Mouse (Mus musculus) stomach, embryonic 15.5 days (tissue): ENCODE measurements around the gene P2rx7. TPM values are rescaled to one million over a fixed set of nuclear protein-coding genes. Genes with fewer than 3 reads are reported as not detected.

Experiments used
- ATAC-seq: fragments of 200-750 bp; cut with Nextera tagmentation; 2 replicates; pipeline ENCODE4 v1.8.0; 2017; ENCODE audit warnings: low read depth, moderate number of reproducible peaks, moderate TSS enrichment; ENCODE audit not compliant: insufficient read depth, low FRiP score
- H3K27ac ChIP-seq: fragments of 300-500 bp; sonication (generic); 2 replicates; pipeline ENCODE4 v1.5.1; 2015; ENCODE audit warnings: mild to moderate bottlenecking, inconsistent platforms
- H3K27me3 ChIP-seq: fragments of 300-500 bp; sonication (generic); replicated peaks from 2 replicates; pipeline ENCODE4 v1.6.1; 2015; ENCODE audit warnings: inconsistent platforms
- H3K36me3 ChIP-seq: fragments of 300-500 bp; sonication (generic); 2 replicates; pipeline ENCODE4 v1.6.1; 2015; ENCODE audit warnings: inconsistent platforms
- H3K4me1 ChIP-seq: fragments of 300-500 bp; sonication (generic); 2 replicates; pipeline ENCODE4 v1.6.1; 2015; ENCODE audit warnings: inconsistent platforms
- H3K4me2 ChIP-seq: fragments of 300-500 bp; sonication (generic); 2 replicates; pipeline ENCODE4 v1.6.1; 2015; ENCODE audit warnings: mild to moderate bottlenecking, inconsistent platforms
- H3K4me3 ChIP-seq: fragments of 300-500 bp; sonication (generic); replicated peaks from 2 replicates; pipeline ENCODE4 v1.5.1; 2015; ENCODE audit warnings: inconsistent platforms
- H3K9ac ChIP-seq: fragments of 300-500 bp; sonication (generic); 2 replicates; pipeline ENCODE4 v1.6.1; 2015; ENCODE audit warnings: inconsistent platforms
- H3K9me3 ChIP-seq: fragments of 300-500 bp; sonication (generic); 2 replicates; pipeline ENCODE4 v1.6.1; 2016; ENCODE audit warnings: inconsistent platforms
- WGBS: fragments of 180-500 bp; shearing (Covaris S2); methylation state at CpG from one replicate; pipeline ENCODE4 v1.1.7; 2015; 5-methylcytosine and 5-hydroxymethylcytosine counted together
- microRNA-seq: library from miRNA; unstranded; fragments of <30 nt; microRNA quantifications from one replicate; pipeline ENCODE4, GENCODE M21; 2016
- polyA plus RNA-seq: library from polyadenylated mRNA; unstranded; fragments of >200 nt; fragmentation: Nextera tagmentation; extraction: Ambion mirVana; gene quantifications from 2 replicates; pipeline ENCODE4 v1.2.1, GENCODE M21; 2015

P2rx7 gene
- polyA plus RNA-seq, 1 experiment from 2014 or later: 3.4 TPM

DNA sequence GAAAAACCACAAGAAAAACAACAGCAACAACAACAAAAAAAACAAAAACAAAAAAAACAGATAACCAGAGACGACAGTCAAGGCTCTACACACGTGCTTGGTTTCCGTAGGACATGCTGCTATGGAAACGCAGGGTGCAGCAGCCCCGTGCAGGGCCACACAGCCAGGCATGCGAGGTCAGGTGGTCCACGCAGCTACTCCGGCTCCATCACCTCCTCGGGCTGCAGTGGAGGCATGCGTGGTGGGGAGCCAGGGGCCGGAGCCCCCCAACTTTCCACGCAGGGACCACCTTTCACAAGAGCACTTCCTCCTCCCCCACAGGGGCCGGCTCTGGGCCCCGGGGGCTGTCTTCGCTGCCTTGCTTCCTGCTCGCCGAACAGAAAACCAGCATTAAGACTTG is 90.2 kb downstream of the P2rx7 start:
- H3K27ac ChIP-seq: no peak overlapping the region
- no peak for ATAC-seq
- H3K9ac ChIP-seq: no peak overlapping the region; the same call in 1 of the 2 replicates
- H3K9me3 ChIP-seq: no peaks in the 10 kb centered on the region
- H3K4me1 ChIP-seq: peaks cover 17% of the 10 kb centered on the region
- WGBS: 57% methylated on average over 17 of the region's 17 CpGs
- H3K36me3 ChIP-seq: no peaks in the 10 kb centered on the region
- H3K27me3 ChIP-seq: no peaks in the 10 kb centered on the region
- H3K4me2 ChIP-seq: no peak overlapping the region
- H3K4me3 ChIP-seq: no peak overlapping the region

DNA sequence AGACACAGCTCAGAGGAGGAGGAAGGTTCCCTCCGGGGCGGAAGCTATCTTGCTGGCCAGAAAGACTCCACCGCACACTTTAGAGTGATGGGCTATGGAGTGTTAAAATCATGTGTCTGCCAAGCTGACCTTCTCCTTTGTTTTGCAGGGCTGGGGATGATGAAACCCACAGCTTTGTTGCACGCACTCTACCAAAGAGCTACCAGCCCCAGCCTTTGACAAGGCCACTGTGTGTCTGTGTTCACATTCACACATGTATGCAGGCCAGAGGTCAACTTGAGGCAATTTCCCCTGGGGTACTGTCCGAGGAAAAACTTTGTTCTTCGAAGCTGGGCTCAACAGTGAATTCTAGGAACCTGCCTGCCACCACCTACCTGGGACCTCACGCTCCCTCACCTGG is 92.1 kb downstream of the P2rx7 start:
- Histone ChIP-seq H3K27me3 (no peaks in the 10 kb centered on the region), H3K4me2 (no peak overlapping the region), H3K4me3 (no peak overlapping the region), H3K36me3 (no peaks in the 10 kb centered on the region), H3K9me3 (no peaks in the 10 kb centered on the region), H3K9ac (no peak overlapping the region), H3K27ac (no peak overlapping the region), H3K4me1 (peaks cover 17% of the 10 kb centered on the region)
- 85% methylated on average over 7 of the region's 7 CpGs for WGBS
- ATAC-seq: no peak

DNA sequence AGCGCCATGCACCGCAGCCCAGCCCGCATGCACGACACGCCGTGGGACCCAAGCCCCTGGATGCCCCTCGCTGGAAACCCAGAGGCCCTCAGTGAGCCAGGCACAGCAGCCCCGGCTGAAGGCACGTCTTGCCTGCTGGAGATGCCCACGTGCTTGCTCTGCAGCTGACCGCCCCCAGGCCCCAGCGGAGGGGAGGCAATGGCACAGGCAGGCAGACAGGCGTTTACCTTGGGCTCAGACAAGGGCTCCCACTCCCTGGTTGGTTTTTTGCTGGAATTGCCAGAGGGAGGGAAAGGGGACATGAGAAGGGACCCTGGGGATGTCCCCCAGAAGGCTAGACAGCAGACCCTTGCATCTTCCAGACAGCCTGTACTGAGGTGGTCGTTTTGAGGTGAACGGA is 93.0 kb downstream of the P2rx7 start:
- no peak overlapping the region for H3K4me2 ChIP-seq
- H3K9me3 ChIP-seq: no peaks in the 10 kb centered on the region
- H3K4me1 ChIP-seq: peaks cover 12% of the 10 kb centered on the region; the same call in 1 of the 2 replicates
- no peak overlapping the region for H3K4me3 ChIP-seq
- no peaks in the 10 kb centered on the region for H3K27me3 ChIP-seq
- no peak overlapping the region for H3K27ac ChIP-seq
- ATAC-seq: no peak
- H3K9ac ChIP-seq: no peak overlapping the region
- WGBS: 87% methylated on average over 15 of the region's 15 CpGs
- H3K36me3 ChIP-seq: no peaks in the 10 kb centered on the region

Small RNA genes lying within 50 kb of the gene (microRNA-seq; reads per million reads assigned to microRNA genes)
- gene Mir8115: not detected

Other genes starting within 250 kb of the P2rx7 start
- 37.7 and 41.1 TPM in 2 replicates for gene Anapc7, start 222.2 kb upstream of the P2rx7 start, polyA plus RNA-seq
- gene Atp2a2, start 141.7 kb upstream of the P2rx7 start, polyA plus RNA-seq: 33.5 and 35.7 TPM in 2 replicates
- gene Ift81, start 29.4 kb upstream of the P2rx7 start, polyA plus RNA-seq: 36.2 and 37.2 TPM in 2 replicates
- 26.9 and 27.9 TPM in 2 replicates for gene P2rx4, start 63.6 kb downstream of the P2rx7 start, polyA plus RNA-seq
- gene Camkk2, start 135.5 kb downstream of the P2rx7 start, polyA plus RNA-seq: 23.2 and 25.2 TPM in 2 replicates
- 384 and 409 TPM in 2 replicates for gene Anapc5, start 177.4 kb downstream of the P2rx7 start, polyA plus RNA-seq
- 28.4 and 32.7 TPM in 2 replicates for gene Rnf34, start 206.1 kb downstream of the P2rx7 start, polyA plus RNA-seq